Mouse (Mus musculus): ENCODE results near the gene Tuba3b.

Gene Tuba3b

GRCm38 (mm10) chr6:145667654-145668053, 52.1 kb downstream of the Tuba3b start:
- DNase-seq (ENCODE audit: low read depth): no peak

DNA sequence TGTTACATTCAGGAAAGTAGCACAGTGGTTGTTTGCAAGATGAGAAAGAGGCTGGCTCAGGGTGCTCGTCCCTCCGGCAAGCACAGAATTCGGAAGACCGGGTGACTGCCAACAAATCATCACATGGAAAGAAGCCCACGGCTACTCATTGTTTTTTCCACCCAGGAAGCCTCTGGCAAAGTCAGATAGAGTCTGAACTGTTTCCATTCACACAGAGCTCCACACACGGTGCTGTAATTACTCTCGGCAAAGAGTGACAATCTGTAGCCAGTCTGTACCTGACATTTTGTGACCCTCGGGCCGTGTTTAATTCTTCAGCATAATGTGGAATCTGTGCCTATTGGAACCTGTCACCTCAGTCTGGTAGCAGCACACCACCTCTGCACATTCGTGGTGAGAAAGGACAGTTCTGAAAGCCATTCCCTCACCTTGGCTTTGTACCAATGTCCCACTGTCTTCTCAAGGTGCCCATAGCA, 54.1 kb downstream of the Tuba3b start:
- no peak for DNase-seq (ENCODE audit: low read depth)

All from fibroblast of lung, adult 2 months (primary cell).